Mouse (Mus musculus): ENCODE data around the gene Zbed4. TPM values are rescaled to one million over a fixed set of nuclear protein-coding genes. Genes with fewer than 3 reads are reported as not detected.
"Not testable (repeated sequence)": the region's sequence is repeated elsewhere in the genome, so short reads cannot be mapped to it uniquely, and the experiment has no call there.

Gene Zbed4
- polyA plus RNA-seq, 1 experiment from 2014 or later = 36.7 TPM

GRCm38 (mm10) chr15:88755761-88756160, 4.3 kb downstream of the Zbed4 start:
- Histone ChIP-seq H3K4me3 (ENCODE audit: low read depth, low read length) (no peak overlapping the region), H3K27ac (replicated peaks; ENCODE audit: low read depth, low read length) (no peak overlapping the region), H3K36me3 (replicated peaks; ENCODE audit: control insufficient read depth, insufficient read depth, low read depth, low read length) (peaks cover 3% of the 10 kb centered on the region; the same call in 1 of the 2 replicates), H3K4me2 (ENCODE audit: low read depth, low read length) (no peak overlapping the region), H3K27me3 (ENCODE audit: control insufficient read depth, insufficient read depth, low read length) (no peaks in the 10 kb centered on the region), H3K9ac (replicated peaks; ENCODE audit: low read length) (no peak overlapping the region), H3K9me3 (replicated peaks; ENCODE audit: control insufficient read depth, low read length) (no peaks in the 10 kb centered on the region), H3K4me1 (ENCODE audit: control insufficient read depth, insufficient read depth, low read length) (no peaks in the 10 kb centered on the region; the same call in none of the 2 replicates)
- DNase-seq (ENCODE audit: low spot score) (no peak), ATAC-seq (replicated peaks; ENCODE audit: insufficient number of reproducible peaks, low FRiP score, low TSS enrichment, low read depth) (no peak)
- 97% methylated on average over 18 of the region's 18 CpGs for WGBS

- Histone ChIP-seq H3K4me1 (ENCODE audit: control insufficient read depth, insufficient read depth, low read length) (no peaks in the 10 kb centered on the region; the same call in 1 of the 2 replicates), H3K27ac (replicated peaks; ENCODE audit: low read depth, low read length) (no peak overlapping the region), H3K27me3 (ENCODE audit: control insufficient read depth, insufficient read depth, low read length) (no peaks in the 10 kb centered on the region), H3K9ac (replicated peaks; ENCODE audit: low read length) (no peak overlapping the region), H3K36me3 (replicated peaks; ENCODE audit: control insufficient read depth, insufficient read depth, low read depth, low read length) (peaks cover 3% of the 10 kb centered on the region), H3K4me2 (ENCODE audit: low read depth, low read length) (no peak overlapping the region), H3K9me3 (replicated peaks; ENCODE audit: control insufficient read depth, low read length) (no peaks in the 10 kb centered on the region), H3K4me3 (ENCODE audit: low read depth, low read length) (no peak overlapping the region)
- ATAC-seq (replicated peaks; ENCODE audit: insufficient number of reproducible peaks, low FRiP score, low TSS enrichment, low read depth) (no peak), DNase-seq (ENCODE audit: low spot score) (no peak)
- WGBS = 90% methylated on average over 3 of the region's 3 CpGs
These were observed 6.6 kb downstream of the Zbed4 start for GRCm38 (mm10) chr15:88758061-88758460.

GRCm38 (mm10) chr15:88761551-88761950, 10.1 kb downstream of the Zbed4 start:
- no peak overlapping the region for H3K9ac ChIP-seq (replicated peaks; ENCODE audit: low read length)

DNA sequence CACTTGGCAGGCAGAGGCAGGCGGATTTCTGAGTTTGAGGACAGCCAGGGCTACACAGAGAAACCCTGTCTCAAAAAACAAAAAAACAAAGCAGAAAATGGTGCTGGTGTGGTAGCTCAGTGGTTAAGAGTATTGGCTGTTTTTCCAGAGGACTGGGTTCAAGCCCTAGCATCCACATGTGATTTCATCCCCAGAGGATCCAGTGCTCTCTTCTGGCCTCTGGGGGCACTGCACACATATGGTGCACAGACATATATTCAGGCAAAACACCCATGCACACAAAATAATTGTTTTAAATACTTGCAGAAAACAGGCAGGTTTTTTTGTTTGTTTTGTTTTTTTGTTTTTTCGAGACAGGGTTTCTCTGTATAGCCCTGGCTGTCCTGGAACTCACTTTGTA, 14.7 kb downstream of the Zbed4 start:
- H3K27me3 ChIP-seq (ENCODE audit: control insufficient read depth, insufficient read depth, low read length); H3K4me1 ChIP-seq (ENCODE audit: control insufficient read depth, insufficient read depth, low read length); H3K9ac ChIP-seq (replicated peaks; ENCODE audit: low read length); H3K27ac ChIP-seq (replicated peaks; ENCODE audit: low read depth, low read length); H3K36me3 ChIP-seq (replicated peaks; ENCODE audit: control insufficient read depth, insufficient read depth, low read depth, low read length); ATAC-seq (replicated peaks; ENCODE audit: insufficient number of reproducible peaks, low FRiP score, low TSS enrichment, low read depth); H3K9me3 ChIP-seq (replicated peaks; ENCODE audit: control insufficient read depth, low read length); DNase-seq (ENCODE audit: low spot score); H3K4me2 ChIP-seq (ENCODE audit: low read depth, low read length); H3K4me3 ChIP-seq (ENCODE audit: low read depth, low read length): not testable (repeated sequence)
- 98% methylated on average over 2 of the region's 2 CpGs for WGBS

More at GRCm38 (mm10) chr15:88761551-88761950, 10.1 kb downstream of the Zbed4 start:
- DNase-seq (ENCODE audit: low spot score) (no peak), ATAC-seq (replicated peaks; ENCODE audit: insufficient number of reproducible peaks, low FRiP score, low TSS enrichment, low read depth) (no peak)
- H3K4me1 ChIP-seq (ENCODE audit: control insufficient read depth, insufficient read depth, low read length) = no peaks in the 10 kb centered on the region
- H3K27me3 ChIP-seq (ENCODE audit: control insufficient read depth, insufficient read depth, low read length) = no peaks in the 10 kb centered on the region
- H3K27ac ChIP-seq (replicated peaks; ENCODE audit: low read depth, low read length) = no peak overlapping the region
- peaks cover 3% of the 10 kb centered on the region for H3K36me3 ChIP-seq (replicated peaks; ENCODE audit: control insufficient read depth, insufficient read depth, low read depth, low read length)
- 93% methylated on average over 4 of the region's 4 CpGs for WGBS
- no peak overlapping the region for H3K4me2 ChIP-seq (ENCODE audit: low read depth, low read length)
- H3K4me3 ChIP-seq (ENCODE audit: low read depth, low read length) = no peak overlapping the region
- no peaks in the 10 kb centered on the region for H3K9me3 ChIP-seq (replicated peaks; ENCODE audit: control insufficient read depth, low read length)

- WGBS = 64% methylated on average over 1 of the region's 1 CpGs
- ATAC-seq (replicated peaks; ENCODE audit: insufficient number of reproducible peaks, low FRiP score, low TSS enrichment, low read depth) = no peak
- H3K4me1 ChIP-seq (ENCODE audit: control insufficient read depth, insufficient read depth, low read length) = no peaks in the 10 kb centered on the region
- no peak overlapping the region for H3K4me3 ChIP-seq (ENCODE audit: low read depth, low read length)
- no peak overlapping the region for H3K4me2 ChIP-seq (ENCODE audit: low read depth, low read length)
- H3K27ac ChIP-seq (replicated peaks; ENCODE audit: low read depth, low read length) = no peak overlapping the region
- no peak for DNase-seq (ENCODE audit: low spot score)
- H3K27me3 ChIP-seq (ENCODE audit: control insufficient read depth, insufficient read depth, low read length) = no peaks in the 10 kb centered on the region
- no peaks in the 10 kb centered on the region for H3K36me3 ChIP-seq (replicated peaks; ENCODE audit: control insufficient read depth, insufficient read depth, low read depth, low read length)
- H3K9me3 ChIP-seq (replicated peaks; ENCODE audit: control insufficient read depth, low read length) = no peaks in the 10 kb centered on the region
- no peak overlapping the region for H3K9ac ChIP-seq (replicated peaks; ENCODE audit: low read length)
These were observed 17.1 kb downstream of the Zbed4 start for GRCm38 (mm10) chr15:88768537-88768936.

DNA sequence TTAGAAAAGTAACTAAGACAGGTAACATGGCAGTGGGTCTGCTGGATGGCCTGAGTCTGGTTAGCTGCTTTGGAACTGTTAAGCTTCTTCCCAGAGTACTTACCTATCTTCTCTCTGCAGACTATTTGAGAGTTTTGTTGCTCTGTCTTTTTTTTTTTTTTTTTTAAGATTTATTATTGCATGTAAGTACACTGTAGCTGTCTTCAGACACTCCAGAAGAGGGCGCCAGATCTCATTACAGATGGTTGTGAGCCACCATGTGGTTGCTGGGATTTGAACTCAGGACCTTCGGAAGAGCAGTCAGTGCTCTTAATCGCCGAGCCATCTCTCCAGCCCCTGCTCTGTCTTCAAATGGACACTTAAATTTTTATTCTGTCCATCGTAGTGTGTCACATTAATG, 23.2 kb downstream of the Zbed4 start:
- H3K9me3 ChIP-seq (replicated peaks; ENCODE audit: control insufficient read depth, low read length); H3K27me3 ChIP-seq (ENCODE audit: control insufficient read depth, insufficient read depth, low read length); H3K27ac ChIP-seq (replicated peaks; ENCODE audit: low read depth, low read length); H3K4me2 ChIP-seq (ENCODE audit: low read depth, low read length); ATAC-seq (replicated peaks; ENCODE audit: insufficient number of reproducible peaks, low FRiP score, low TSS enrichment, low read depth); H3K9ac ChIP-seq (replicated peaks; ENCODE audit: low read length); DNase-seq (ENCODE audit: low spot score); H3K4me3 ChIP-seq (ENCODE audit: low read depth, low read length); H3K4me1 ChIP-seq (ENCODE audit: control insufficient read depth, insufficient read depth, low read length); H3K36me3 ChIP-seq (replicated peaks; ENCODE audit: control insufficient read depth, insufficient read depth, low read depth, low read length): not testable (repeated sequence)
- 92% methylated on average over 5 of the region's 5 CpGs for WGBS

DNA sequence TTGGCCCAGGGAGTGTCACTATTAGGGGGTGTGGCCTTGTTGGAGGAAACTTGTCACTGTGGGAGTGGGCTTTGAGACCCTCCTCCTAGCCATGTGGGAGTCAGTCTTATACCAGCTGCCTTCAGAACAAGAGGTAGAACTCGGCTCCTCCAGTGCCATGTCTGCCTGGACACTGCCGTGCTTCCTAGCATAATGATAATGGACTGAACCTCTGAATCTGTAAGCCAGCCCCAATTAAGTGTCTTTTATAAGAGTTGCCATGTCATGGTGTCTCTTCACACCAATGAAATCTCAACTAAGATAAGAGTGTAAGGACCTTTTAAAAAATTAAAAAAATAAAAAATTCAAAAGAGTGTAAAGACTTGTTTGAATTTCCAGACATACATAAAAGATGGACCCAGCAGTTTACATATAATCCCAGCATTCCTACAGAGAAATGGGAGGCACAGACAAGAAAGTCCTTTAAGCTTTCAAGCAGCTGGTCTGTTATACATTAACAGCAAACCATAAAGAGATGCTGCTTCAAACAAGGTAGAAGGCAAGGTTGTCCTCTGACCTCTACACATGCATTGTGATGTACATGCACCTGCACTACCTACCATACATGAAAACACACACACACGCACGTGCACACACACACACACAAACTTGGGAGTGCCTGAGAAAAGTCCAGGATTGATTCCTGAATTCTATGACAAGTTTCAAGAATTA, 40.8 kb downstream of the Zbed4 start:
- H3K36me3 ChIP-seq (replicated peaks; ENCODE audit: control insufficient read depth, insufficient read depth, low read depth, low read length) = no peaks in the 10 kb centered on the region
- 88% methylated on average over 4 of the region's 4 CpGs for WGBS

GRCm38 (mm10) chr15:88794729-88795128, 43.3 kb downstream of the Zbed4 start:
- not testable (repeated sequence) for H3K4me1 ChIP-seq (ENCODE audit: control insufficient read depth, insufficient read depth, low read length); ATAC-seq (replicated peaks; ENCODE audit: insufficient number of reproducible peaks, low FRiP score, low TSS enrichment, low read depth); H3K27me3 ChIP-seq (ENCODE audit: control insufficient read depth, insufficient read depth, low read length); H3K4me2 ChIP-seq (ENCODE audit: low read depth, low read length); H3K9ac ChIP-seq (replicated peaks; ENCODE audit: low read length); H3K4me3 ChIP-seq (ENCODE audit: low read depth, low read length); H3K9me3 ChIP-seq (replicated peaks; ENCODE audit: control insufficient read depth, low read length); H3K27ac ChIP-seq (replicated peaks; ENCODE audit: low read depth, low read length); DNase-seq (ENCODE audit: low spot score); H3K36me3 ChIP-seq (replicated peaks; ENCODE audit: control insufficient read depth, insufficient read depth, low read depth, low read length)
- 96% methylated on average over 4 of the region's 5 CpGs for WGBS

More for the DNA sequence above, 40.8 kb downstream of the Zbed4 start:
- Histone ChIP-seq H3K9me3 (replicated peaks; ENCODE audit: control insufficient read depth, low read length) (no peaks in the 10 kb centered on the region), H3K4me1 (ENCODE audit: control insufficient read depth, insufficient read depth, low read length) (no peaks in the 10 kb centered on the region), H3K27me3 (ENCODE audit: control insufficient read depth, insufficient read depth, low read length) (no peaks in the 10 kb centered on the region), H3K4me2 (ENCODE audit: low read depth, low read length) (no peak overlapping the region), H3K4me3 (ENCODE audit: low read depth, low read length) (no peak overlapping the region), H3K27ac (replicated peaks; ENCODE audit: low read depth, low read length) (no peak overlapping the region), H3K9ac (replicated peaks; ENCODE audit: low read length) (no peak overlapping the region)
- DNase-seq (ENCODE audit: low spot score) (no peak), ATAC-seq (replicated peaks; ENCODE audit: insufficient number of reproducible peaks, low FRiP score, low TSS enrichment, low read depth) (no peak)

Data from embryonic facial prominence, embryonic 11.5 days (tissue).